Mouse (Mus musculus): ENCODE results near the gene Ccdc58.
"Not testable (repeated sequence)": the region's sequence is repeated elsewhere in the genome, so short reads cannot be mapped to it uniquely, and the experiment has no call there.

Gene Ccdc58

DNA sequence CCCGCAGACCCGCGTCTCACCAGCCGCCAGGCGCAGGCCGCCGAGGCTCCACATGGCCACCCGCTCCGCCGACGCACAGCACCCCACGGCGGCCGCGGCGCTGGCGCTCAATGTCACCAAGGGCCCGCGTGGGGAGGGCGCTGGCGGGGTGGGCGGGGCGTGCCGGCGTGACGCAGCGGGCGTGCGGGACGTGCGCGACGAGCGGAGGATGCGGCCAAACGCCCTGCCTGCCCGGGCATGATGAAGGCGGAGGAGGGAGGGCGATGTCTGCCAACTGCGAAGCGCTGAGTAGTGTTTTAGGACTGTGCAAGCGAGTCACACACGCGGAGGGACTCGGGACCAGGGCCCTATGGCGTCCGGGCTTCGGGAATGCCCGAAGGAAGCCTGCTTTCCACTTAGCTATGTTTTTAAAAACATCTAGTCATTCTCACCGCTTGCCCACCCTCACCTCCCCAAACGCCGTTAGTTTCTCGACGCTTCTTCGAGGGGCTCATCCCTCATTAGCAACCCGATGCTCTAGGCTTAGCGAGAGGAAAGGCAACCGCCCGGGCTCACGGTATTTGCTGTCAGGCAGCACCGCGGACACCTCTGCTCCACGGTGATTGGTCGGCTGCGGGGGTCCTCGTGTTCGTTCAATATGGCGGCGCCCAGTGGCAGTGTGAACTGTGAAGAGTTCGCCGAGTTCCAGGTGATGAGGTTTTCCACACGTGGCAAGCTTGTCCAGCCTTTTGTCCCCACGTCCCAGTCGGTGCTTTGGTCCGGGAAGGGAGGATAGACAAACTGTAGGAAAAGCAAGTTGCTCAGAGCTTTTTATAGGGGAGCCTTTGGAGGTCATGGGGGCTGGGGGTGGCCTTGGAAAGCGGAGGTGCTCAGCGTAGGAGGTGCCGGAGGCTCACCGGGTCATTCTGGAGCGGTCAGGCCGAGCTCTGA lies at the start of gene Ccdc58, which contains the start of gene Fam162a:
TSS of gene Ccdc58 (plus strand) at position 236 of the 930 bp plus-strand sequence.
TSS of gene Fam162a (minus strand) at position 145 of the 930 bp plus-strand sequence.
- peak; percentile 91 for DNase-seq

DNA sequence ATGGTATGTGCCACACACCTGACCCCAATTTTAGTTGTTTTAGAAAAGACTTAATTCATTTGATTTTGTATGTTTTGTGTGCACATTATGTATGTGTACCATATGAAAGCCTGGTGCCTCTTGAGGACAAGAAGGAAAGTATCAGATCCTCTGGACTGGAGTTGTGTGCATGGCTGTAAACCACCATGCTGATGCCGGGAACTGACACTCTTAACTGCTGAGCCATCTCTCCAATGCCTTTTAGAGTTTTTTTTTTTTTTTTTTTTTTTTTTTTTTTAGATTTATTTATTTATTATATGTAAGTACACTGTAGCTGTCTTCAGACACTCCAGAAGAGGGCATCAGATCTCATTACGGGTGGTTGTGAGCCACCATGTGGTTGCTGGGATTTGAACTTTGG lies 43.4 kb upstream of the Ccdc58 start:
- DNase-seq = not testable (repeated sequence)

DNA sequence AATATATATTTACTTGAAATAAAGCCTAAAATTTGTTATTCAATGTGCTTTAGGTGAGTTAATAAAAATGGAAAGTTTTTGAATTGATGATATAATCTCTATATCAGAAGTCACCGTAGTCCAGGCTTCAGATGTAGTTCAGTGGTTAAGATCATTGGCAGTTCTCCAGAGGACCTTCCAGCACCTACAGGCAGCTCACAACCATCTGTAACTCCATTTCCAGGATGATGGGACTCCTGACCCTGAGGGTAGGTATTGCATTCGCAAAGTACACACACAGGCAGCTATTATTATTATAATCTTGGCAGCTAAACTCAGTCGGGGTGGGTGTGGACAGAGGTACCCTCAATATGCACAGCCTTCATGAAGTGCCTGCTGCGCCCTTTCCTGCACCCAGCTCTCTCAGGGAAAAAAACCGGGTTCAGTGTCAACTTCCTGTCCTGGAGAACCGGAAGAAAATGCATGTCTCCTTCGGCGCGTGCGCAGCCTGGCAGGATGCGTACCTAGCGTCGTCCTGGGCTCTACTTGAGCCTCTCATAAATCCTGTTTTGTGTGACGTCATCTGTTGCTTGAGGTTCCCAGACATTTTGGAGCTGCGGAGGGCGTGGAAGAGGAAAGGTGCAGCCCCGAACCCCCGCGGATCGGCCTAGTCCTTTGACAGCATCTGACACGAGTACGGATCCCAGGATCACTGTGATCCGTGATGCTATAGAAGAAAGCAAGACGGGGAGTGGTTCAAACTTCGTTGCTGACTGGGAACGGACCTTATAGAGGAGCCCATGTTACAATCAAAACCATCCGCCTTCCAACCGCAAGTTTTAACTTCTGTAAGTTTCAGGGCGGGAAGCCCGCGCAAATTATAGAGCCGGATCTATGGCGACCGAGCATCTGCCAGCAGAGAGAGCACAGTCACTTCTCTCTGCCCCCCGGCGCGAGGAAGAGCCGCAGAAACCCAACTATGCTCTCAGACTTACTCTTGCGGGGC lies 30.6 kb upstream of the Ccdc58 start, which contains the start of gene Wdr5b:
TSS of gene Wdr5b (plus strand) at position 551 of the 985 bp plus-strand sequence.
- peak; percentile 91 for DNase-seq

DNA sequence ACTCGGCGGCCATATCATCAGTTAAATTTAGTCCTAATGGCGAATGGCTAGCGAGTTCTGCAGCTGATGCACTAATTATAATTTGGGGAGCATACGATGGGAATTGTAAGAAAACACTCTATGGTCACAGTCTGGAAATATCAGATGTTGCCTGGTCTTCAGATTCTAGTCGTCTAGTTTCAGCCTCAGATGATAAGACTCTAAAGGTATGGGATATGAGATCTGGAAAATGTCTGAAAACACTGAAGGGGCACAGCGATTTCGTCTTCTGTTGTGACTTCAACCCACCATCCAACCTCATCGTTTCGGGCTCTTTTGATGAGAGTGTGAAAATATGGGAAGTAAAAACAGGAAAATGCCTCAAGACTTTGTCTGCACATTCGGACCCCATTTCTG lies 29.9 kb upstream of the Ccdc58 start:
- DNase-seq = no peak

DNA sequence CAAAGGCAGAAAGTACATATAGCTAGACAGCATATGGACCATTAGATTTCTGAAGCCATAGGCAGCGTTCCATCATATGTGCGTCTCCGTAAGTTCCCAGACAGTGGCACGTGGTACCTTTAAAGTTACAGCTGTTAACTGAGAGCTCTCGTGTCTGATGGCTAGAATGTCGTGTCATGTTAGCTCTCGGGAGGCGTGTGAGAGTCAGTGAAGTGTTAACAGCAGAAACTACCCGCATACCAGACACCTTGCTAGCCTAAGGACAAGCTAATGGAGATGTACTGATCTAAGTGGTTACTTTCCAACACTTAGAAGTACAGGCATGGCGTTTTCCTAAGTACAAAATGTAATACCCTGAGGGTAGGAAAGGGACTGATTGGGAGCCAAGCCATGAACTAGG lies 28.4 kb upstream of the Ccdc58 start:
- no peak for DNase-seq

DNA sequence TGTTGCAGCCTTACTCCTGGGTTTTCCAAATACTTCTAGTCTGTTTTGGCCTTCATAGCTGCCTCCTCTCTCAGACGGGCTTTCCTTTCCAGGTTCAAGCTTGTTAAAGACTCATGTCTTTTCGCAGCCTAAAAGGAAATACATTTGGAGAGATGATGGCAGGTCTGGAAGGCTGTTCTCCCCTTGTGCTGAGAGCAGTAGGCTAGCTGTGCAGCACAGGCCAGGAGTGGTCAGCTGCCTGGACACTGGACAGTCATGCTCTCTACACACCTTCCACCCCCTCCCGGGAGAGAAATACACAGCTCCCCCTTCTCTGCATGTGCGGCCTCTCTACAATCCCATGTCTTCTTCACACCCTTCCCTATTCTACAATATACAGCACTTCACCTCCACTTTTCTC lies 27.5 kb upstream of the Ccdc58 start:
- no peak for DNase-seq

DNA sequence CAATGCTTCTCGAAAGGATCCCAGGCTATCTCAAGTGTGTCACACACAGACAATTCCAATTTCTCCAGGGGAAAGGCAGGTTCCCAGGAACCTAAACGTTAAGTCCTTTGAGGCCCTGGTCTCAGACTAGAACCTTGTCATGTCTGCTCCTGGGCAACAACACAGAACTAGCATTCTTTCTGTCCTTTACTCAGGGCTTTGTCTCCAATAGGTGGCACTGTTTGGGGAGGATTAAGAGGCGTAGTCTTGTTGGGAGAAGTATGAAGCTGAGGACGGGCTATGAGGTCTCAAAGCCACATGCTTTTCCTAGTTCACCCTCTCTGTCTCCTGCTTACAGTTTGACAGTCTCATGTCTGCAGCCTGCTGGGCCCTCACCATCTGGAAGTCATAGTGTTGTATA lies 23.9 kb upstream of the Ccdc58 start:
- DNase-seq = no peak

DNA sequence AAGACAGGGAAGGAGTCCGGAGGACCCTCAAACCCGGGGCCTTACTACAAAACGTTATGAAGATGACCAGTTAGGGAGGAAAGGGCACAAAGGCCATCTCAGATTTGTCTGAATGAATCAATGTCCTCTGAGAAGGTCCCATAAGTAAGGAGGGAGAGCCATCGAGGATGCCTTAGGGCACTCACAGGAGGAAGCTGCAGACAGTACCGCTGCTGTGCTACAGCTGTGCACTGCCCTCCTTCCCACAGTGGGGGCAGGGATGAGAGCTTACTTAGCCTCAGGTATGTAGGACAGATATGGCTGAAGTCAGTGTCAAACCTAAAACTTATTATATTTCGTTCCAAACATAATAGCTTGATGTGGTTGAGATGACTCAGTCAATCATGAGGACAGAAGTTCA lies 20.0 kb upstream of the Ccdc58 start:
- DNase-seq = no peak

DNA sequence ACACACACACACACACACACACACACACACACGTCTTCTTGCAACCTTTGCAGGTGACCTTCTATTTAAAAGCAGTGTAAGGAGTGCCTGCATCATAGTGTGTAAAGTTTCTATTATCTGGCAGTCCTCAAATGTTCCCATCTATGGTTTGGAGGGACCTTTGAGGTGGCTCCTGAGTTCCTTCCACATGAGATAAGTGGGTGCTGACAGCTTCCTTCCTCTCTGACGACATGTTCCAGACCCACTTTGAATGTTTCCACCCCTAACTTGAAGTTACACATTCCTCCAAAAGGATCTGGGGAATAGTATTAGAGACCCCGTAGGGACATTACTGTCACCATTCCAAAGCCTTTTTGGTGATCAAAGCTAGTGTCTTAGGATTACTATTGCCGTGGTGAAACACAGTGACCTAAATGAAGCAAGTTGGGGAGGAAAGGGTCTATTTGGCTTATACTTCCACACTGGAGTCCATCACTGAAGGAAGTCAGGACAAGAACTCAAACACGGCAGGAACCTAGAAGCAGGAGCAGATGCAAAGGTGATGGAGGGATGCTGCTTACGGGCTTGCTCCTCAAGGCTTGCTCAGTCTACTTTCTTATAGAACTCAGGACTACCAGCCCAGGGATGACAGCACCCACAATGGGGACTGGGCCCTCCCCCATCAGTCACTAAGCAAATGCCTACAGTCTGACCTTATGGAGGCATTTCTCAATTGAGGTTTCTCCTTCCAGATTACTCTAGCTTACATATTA lies 17.8 kb upstream of the Ccdc58 start:
- no peak for DNase-seq

DNA sequence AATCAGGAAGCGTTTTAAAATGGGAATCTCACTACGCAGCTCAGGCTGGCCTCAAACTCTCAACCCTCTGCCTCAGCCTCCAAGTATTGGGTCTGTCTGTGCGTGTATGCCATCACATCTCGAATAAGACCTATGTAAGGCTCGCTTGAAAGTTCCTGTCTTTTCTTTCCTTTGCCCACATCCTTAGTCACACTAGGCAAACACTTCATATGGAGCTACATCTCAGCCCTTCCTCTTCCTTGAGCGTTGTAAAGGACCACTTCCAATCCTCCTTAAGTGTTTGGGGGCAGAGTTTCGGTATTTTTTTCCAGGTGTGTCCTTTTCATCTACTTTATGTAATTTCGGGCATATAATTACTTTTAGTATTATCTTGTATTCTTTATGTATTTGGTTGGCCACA lies 16.6 kb upstream of the Ccdc58 start:
- no peak for DNase-seq

DNA sequence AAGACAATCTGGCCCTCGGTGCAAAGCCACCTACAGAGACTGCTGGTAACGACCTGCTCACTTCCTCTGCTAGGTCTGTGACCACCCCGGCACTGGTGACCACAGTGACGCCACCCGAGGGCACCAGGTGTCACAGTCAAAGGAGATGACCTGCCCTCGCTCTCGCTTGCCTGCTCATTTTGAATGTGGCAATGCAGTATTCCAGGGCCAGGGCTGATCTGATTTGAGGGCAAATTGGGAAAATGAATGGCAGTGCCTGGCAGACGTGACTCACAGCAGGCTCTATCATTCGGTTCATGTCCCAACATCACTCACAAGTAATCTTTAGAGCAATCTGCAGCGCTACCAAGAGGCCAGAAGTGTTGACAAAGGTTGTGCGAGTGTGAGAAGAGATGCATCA lies 15.1 kb upstream of the Ccdc58 start:
- DNase-seq = no peak

DNA sequence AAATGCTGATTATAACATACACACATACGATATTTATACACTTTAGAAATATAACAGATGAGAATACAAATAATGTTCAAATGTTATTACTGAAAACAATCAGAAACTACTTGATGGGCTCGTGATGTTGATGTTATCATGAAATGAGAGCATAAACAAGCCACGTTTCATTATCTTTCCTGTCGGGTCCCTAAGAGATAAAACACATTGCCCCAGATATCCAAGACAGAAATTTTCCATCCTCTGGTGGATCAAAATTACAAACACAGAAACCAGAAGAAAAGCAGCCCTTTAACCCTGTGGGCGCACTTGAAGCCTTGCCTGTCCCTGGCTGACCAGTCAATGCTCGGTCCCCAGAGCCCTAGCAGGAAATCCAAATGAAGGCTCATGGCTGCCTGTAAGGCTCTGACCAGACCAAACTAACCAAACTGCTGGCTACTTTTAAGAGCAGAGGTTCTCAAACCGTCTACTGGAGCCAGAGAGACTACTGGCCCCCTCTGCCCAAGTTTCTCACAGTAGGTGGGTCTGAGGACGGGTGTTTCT lies 13.5 kb upstream of the Ccdc58 start:
- DNase-seq = no peak

DNA sequence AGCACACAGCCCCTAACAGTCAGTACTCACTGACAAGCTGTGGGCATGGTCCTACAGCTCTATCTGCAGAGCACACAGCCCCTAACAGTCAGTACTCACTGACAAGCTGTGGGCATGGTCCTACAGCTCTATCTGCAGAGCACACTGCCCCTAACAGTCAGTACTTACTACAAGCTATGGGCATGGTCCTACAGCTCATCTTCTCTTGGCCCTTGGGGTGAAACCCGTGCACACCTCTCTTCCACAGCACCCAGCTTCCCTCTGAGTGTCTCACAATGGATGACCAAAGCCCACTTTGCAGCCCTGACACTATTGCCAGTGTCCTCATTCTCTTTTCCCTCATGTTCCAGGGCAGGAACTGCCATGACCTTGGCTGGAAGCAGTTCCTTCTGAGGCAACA lies 9.0 kb upstream of the Ccdc58 start:
- DNase-seq = not testable (repeated sequence)

DNA sequence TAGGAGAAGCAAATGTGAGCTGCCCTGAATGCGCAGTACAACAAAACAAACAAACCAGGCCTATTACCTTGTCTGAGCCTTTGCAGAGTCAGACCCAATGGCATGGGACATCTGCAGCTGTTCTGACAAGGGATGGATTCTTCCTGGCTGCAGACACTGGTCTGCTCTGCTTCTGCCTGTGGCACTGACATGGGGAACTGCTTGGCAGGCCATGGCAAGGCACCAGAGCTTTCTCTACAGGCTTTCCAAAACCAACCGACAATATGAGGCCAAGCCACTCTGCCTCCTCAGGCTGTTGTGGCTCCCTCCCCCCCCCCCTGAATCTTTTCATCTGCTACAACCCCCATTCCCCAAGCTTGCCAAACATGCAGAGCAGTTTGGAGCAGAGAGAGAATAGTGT lies 8.2 kb upstream of the Ccdc58 start:
- no peak for DNase-seq

DNA sequence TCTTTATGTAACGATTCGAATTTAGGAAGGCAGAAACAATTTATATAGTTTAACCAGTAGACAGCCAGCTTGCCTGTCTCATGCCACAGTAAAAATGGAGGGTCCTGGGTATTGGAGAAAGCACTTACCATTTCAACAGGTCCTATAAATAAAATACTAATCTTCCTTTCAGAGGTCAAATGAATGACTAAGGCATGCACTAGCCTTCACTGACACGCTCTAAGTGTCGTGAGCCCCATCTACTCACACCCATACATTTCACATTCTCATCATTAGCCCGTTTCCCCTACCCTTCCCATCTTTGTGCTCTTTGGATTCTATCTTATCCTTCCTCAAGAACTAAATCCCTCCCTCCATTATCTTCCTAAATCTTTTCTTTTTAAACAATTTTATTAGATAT lies 6.6 kb upstream of the Ccdc58 start:
- no peak for DNase-seq

DNA sequence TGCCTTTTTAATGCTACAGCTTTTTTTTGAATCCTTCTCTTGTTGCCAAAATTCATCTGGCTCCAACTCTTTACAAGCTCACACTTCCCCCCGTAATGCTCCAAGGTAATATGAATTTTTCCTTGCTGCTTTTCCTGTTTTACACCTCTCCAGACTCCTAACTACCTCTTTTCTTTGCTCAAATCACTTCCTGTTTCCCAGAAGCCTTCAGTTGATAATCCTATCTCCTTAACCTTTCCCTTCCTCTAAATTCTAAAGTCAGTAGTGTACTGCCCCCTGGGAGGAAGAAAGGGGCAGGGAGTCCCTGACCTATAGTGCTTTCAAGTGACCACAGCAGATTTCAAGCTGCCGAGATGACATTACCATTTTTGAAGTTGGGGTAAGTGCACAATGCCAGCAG lies 3.8 kb upstream of the Ccdc58 start:
- DNase-seq = no peak

DNA sequence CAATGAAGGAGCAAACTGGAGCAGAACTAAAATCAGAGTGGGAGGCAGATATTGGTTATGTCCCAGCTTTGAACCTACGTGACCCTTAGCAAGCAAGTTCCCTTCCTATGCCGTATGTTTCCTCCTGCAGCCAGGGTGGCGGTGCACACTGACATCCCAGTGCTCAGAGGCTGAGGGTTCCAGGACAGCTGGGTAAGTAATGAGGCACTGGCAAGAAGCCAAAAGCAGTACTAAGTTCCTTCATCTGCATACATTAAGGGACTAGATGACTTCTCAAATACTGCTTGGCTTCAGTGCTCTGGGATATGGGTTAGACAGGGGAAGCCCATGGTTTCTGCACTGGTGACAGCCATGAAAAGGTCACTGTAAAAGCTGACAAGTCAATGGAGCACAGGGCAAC lies 3.1 kb upstream of the Ccdc58 start:
- no peak for DNase-seq

DNA sequence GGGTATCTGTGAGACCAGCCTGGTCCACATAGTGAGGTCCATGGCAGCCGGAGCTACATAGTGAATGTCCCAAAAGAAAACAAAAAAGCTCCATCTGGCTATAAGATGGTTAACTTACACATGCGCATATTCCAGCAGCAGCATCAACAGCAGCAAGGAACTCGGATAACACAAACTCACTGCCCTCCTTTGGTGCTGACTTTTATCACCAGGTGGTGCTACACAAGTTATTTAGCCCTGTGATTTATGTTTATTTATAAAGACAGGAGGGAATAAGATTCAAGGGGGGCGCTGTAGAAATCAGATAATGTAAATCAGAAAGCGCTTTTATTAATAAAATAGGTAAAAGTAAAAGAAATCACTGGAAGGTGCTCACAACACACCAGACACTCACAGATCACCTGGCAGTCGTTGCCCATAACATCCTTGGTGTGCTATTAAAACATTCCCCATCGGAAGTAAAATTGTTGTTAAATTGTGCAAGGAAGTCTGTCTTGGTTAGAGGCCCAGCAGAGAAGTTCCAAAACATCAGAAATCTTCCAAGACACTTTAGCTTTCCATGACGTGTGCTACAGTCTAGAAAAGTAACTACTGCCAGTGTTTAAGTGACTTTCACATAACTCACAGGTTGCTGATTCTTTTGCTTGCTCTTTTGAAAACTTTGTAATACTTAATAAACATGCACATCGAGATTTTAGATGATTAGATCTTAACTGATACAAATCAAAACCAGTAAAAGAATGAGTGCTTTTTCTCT lies 1.5 kb upstream of the Ccdc58 start:
- no peak for DNase-seq

DNA sequence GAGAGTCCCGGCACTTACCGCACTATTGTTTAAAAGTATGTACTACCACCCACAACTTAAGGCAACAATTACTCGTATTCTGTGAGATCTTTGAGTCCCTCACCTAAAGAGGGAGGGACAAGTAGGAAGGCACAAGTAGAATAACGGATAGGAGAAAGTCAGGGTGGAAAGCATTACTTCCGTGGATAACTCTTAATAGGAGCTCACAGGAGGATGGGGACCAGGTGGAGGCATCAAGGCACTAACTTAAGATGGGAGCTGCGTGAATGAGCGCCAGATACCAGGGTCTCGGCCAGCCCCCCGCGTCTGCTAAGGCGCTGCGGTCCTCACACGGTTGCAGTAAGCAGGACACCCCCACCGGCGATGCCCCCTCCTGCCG lies 425 bp upstream of the Ccdc58 start:
- DNase-seq = no peak

DNA sequence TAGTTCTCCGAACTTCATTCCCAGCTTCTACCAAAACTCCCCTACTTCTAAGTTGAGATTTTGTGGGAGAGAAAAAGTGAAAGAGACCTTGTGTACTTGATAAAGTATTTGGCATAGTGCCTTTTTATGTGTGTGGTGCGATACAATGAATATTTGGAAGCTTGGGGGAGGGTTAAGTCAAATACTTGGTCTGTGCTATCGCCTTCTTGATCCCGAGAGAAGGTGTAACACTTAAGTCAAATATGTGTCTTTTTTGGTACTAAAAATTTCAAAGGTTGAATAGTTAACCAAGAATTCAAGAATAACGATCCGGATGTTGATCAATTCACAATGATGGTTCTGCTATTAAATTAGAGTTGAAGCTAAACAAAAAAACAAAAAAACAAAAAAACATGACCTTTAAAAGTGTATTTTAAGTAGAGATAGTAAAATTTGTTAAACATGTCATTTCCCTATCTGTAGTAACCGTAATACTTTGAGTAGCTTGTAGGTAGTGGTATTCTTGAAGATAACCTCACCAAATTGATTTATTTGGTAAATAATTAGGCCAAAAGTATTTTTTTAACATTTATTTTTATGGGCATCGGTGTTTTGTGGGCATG lies 1.0 kb downstream of the Ccdc58 start:
- no peak for DNase-seq

DNA sequence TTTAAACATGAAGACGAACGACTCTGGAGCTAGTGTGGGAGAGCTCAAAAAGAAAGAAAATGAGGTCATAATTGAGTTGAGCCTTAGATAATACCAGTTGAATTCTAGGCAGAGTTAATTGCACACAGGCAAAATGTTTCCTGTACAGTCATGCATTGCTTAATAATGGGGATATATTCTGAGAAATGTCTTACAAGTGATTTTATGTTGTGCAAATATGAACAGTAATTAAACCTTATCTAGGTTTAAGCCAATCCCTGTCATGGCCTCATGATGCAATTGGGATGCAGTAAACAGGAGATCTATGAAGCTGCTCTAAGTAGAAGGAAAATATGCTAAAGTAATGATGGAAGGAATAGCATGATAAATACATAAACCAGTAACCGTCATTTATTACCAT lies 3.3 kb downstream of the Ccdc58 start:
- DNase-seq = no peak
